Mouse (Mus musculus) MEL (cell line): ENCODE results near the gene Chrd.

ENCODE experiments used
- CTCF ChIP-seq, 3 experiments: IDR thresholded peaks in 2 of 3; conservative IDR thresholded peaks in 1 of 3; 2 replicates each; pipeline ENCODE4 v1.5.1; 2011 to 2012; ENCODE audit warnings: low read length in 3 of 3, low read depth in 2 of 3, mild to moderate bottlenecking in 2 of 3, improper control_type of control experiment in 1 of 3, inconsistent platforms in 1 of 3, mixed read lengths in 1 of 3, moderate library complexity in 1 of 3; ENCODE audit not compliant: control insufficient read depth in 1 of 3, insufficient read depth in 1 of 3, poor library complexity in 1 of 3, severe bottlenecking in 1 of 3
- E2F4 ChIP-seq: IDR thresholded peaks from 2 replicates; pipeline ENCODE4 v1.6.1; 2011; ENCODE audit warnings: low read depth, low read length, improper control_type of control experiment, borderline replicate concordance
- EP300 ChIP-seq, 2 experiments: IDR thresholded peaks; 2 replicates each; pipeline ENCODE4 v1.6.1; 2011; ENCODE audit warnings: improper control_type of control experiment in 2 of 2, low read length in 2 of 2, low read depth in 1 of 2, mild to moderate bottlenecking in 1 of 2
- GATA1 ChIP-seq: IDR thresholded peaks from 2 replicates; pipeline ENCODE4 v1.6.1; 2011; ENCODE audit warnings: low read depth, low read length, improper control_type of control experiment
- MAFK ChIP-seq: IDR thresholded peaks from 2 replicates; pipeline ENCODE4 v1.6.1; 2011; ENCODE audit warnings: low read depth, mild to moderate bottlenecking, low read length, improper control_type of control experiment, borderline replicate concordance
- MAX ChIP-seq: IDR thresholded peaks from 2 replicates; pipeline ENCODE4 v1.6.1; 2011; ENCODE audit warnings: low read length, improper control_type of control experiment
- POLR2A ChIP-seq, 2 experiments: IDR thresholded peaks; 2 replicates each; pipeline ENCODE4 v1.6.1; 2011 to 2012; ENCODE audit warnings: low read length in 2 of 2, mild to moderate bottlenecking in 2 of 2, control low read depth in 1 of 2, improper control_type of control experiment in 1 of 2, low read depth in 1 of 2, moderate library complexity in 1 of 2; ENCODE audit not compliant: control insufficient read depth in 1 of 2, insufficient read depth in 1 of 2, poor library complexity in 1 of 2
- SIN3A ChIP-seq: IDR thresholded peaks from 2 replicates; pipeline ENCODE4 v1.6.1; 2012; ENCODE audit warnings: low read length, improper control_type of control experiment, inconsistent platforms
- TAL1 ChIP-seq: IDR thresholded peaks from 2 replicates; pipeline ENCODE4 v1.6.1; 2012; ENCODE audit warnings: mild to moderate bottlenecking, inconsistent platforms, low read length, moderate library complexity, mixed read lengths
- TCF12 ChIP-seq: IDR thresholded peaks from 2 replicates; pipeline ENCODE4 v1.6.1; 2014; ENCODE audit warnings: low read depth, mild to moderate bottlenecking, inconsistent platforms, low read length, improper control_type of control experiment, moderate library complexity
- ZC3H11A ChIP-seq: IDR thresholded peaks from 2 replicates; pipeline ENCODE4 v1.6.1; 2012; ENCODE audit warnings: low read depth, mild to moderate bottlenecking, inconsistent platforms, low read length, improper control_type of control experiment

DNA sequence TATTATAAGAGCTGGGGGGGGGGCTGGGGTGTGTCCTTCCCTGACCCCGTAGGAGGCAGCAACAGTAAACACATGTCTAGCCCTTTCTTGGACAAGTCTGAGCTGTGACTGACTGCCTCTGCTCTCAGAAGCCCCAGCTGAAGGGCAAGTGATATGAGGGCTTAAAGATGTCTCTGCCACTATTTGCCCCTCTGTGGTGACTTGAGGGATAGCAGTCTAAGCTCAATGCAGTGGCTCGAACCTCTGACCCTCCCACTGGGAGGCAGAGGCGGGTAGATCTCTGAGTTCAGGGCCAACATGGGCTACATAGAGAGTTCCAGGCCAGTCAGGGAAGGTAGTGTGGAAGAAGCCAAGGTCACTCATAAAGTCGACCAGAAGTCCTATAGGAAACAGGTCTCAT, 22.1 kb upstream of the Chrd start:
- TF ChIP-seq MAFK = no peak
- TF ChIP-seq CTCF (IDR thresholded peaks at IDR 0.05 in 2 of 3, conservative IDR thresholded peaks at IDR 0.05 in 1 of 3; ENCODE audit: control insufficient read depth in 1 of 3, insufficient read depth in 1 of 3, low read depth in 2 of 3, low read length in 3 of 3, poor library complexity in 1 of 3, severe bottlenecking in 1 of 3) = peak in 1 of 3 experiments; percentile 38; a peak in 2 of 6 replicates
- TF ChIP-seq E2F4 = no peak
- TF ChIP-seq GATA1 = no peak
- TF ChIP-seq TAL1 = no peak
- no peak for TF ChIP-seq SIN3A
- no peak for TF ChIP-seq ZC3H11A
- no peak for TF ChIP-seq POLR2A (IDR thresholded peaks at IDR 0.05; ENCODE audit: control insufficient read depth in 1 of 2, insufficient read depth in 1 of 2, low read depth in 1 of 2, low read length in 2 of 2, poor library complexity in 1 of 2)
- TF ChIP-seq MAX = no peak
- no peak for TF ChIP-seq TCF12
- no peak for TF ChIP-seq EP300 (IDR thresholded peaks at IDR 0.05; ENCODE audit: low read depth in 1 of 2, low read length in 2 of 2)
